Mouse (Mus musculus) layer of hippocampus, adult 11-12 months (tissue): Measurements from ENCODE around the gene Arl6.

Experiments used
- DNase-seq: peaks from one replicate; pipeline ENCODE4 v3.0.0; 2022; ENCODE audit warnings: low spot score

The Arl6 gene

GRCm38 (mm10) chr16:59639102-59639691, at the start of gene Arl6:
Arl6 (minus strand) TSS chr16:59639391.
- DNase-seq, result peak; percentile 95

GRCm38 (mm10) chr16:59685135-59685534, 45.9 kb upstream of the Arl6 start:
- no peak for DNase-seq

GRCm38 (mm10) chr16:59683434-59683833, 44.2 kb upstream of the Arl6 start:
- DNase-seq, result peak; percentile 86

GRCm38 (mm10) chr16:59682216-59682891, 43.2 kb upstream of the Arl6 start:
- DNase-seq, result no peak

GRCm38 (mm10) chr16:59666938-59667337, 27.7 kb upstream of the Arl6 start:
- DNase-seq, result no peak

- DNase-seq, result no peak
These were observed 4.6 kb upstream of the Arl6 start for GRCm38 (mm10) chr16:59643766-59644165.

- DNase-seq, result no peak
These were observed 794 bp upstream of the Arl6 start for GRCm38 (mm10) chr16:59639985-59640384.

GRCm38 (mm10) chr16:59634598-59634997, 4.6 kb downstream of the Arl6 start:
- DNase-seq, result no peak

GRCm38 (mm10) chr16:59621554-59621953, 17.6 kb downstream of the Arl6 start:
- no peak for DNase-seq

GRCm38 (mm10) chr16:59617167-59617566, 22.0 kb downstream of the Arl6 start:
- peak; percentile 55 for DNase-seq

- DNase-seq, result no peak
These were observed 23.5 kb downstream of the Arl6 start for GRCm38 (mm10) chr16:59615675-59616074.

GRCm38 (mm10) chr16:59610750-59611149, 28.4 kb downstream of the Arl6 start:
- no peak for DNase-seq

GRCm38 (mm10) chr16:59604078-59604781, 35.0 kb downstream of the Arl6 start:
- no peak for DNase-seq

GRCm38 (mm10) chr16:59600311-59601251, 38.6 kb downstream of the Arl6 start, which contains the start of gene Crybg3:
Crybg3 (minus strand) TSS chr16:59600979.
- DNase-seq, result peak; percentile 48

- no peak for DNase-seq
These were observed 39.6 kb downstream of the Arl6 start for GRCm38 (mm10) chr16:59599411-59600265.

GRCm38 (mm10) chr16:59598997-59599396, 40.2 kb downstream of the Arl6 start:
- no peak for DNase-seq

GRCm38 (mm10) chr16:59597256-59597655, 41.9 kb downstream of the Arl6 start:
- DNase-seq, result no peak

- no peak for DNase-seq
These were observed 44.5 kb downstream of the Arl6 start for GRCm38 (mm10) chr16:59594714-59595113.

GRCm38 (mm10) chr16:59590790-59591189, 48.4 kb downstream of the Arl6 start:
- DNase-seq, result no peak

- no peak for DNase-seq
These were observed 50.7 kb downstream of the Arl6 start for GRCm38 (mm10) chr16:59588351-59589025.
